Mouse (Mus musculus): ENCODE results near the gene B4galnt3. TPM values are rescaled to one million over a fixed set of nuclear protein-coding genes. Genes with fewer than 3 reads are reported as not detected.

Gene B4galnt3
- 0.33 TPM for polyA plus RNA-seq (2012; fragmentation: generic; extraction: Trizol)
- long read RNA-seq, experiment 1 = 0 reads
- long read RNA-seq, experiment 2 = 0 reads

DNA sequence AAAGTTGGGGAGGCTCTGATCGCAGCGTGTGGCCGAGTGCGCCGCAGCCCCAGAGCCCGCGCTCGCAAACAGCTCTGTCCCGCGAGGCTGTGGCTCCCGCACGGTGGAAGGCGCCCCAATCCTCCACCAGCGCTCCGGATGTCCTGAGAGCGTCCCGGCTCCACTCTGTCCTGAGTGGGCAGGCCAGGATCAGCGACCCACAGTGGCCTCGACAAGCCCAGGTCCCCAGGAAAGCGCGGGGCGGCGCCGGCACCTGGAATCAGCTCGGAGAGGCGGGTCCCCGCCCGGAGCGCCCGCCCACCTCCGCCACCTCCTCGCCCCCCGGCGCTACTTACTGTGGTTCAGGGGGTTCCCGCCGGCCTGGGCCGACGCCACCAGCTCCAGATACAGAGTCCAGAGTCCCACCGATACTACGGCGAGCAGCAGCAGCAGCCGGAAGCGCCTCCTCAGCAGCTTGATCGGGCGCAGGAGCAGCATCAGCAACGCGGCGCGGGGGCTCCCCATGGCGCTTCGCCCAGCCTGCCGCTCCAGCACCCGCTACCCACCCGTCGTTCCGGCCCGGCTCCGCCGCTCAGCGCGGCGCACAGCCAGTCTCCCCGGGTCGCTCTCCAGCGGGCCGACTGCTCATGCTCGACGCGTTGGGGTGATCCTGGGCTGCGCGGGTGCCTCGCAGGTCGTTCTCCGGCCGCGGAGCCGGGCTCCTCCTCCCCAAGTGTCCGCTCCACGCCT, at the start of gene B4galnt3, which contains the start of gene D330020A13Rik:
TSS of gene B4galnt3 (minus strand) at position 504 of the 729 bp plus-strand sequence.
TSS of gene D330020A13Rik (plus strand) at position 309 of the 729 bp plus-strand sequence.
- Histone ChIP-seq H3ac (ENCODE audit: control insufficient read depth, insufficient read length, low read depth) (peak within 1 kb of the TSS; percentile 34), H3K4me3 (ENCODE audit: insufficient read depth, poor library complexity, severe bottlenecking) (no peak within 1 kb of the TSS), H3K79me3 (ENCODE audit: low read depth) (no peaks in the 10 kb centered on the region), H3K36me3 (ENCODE audit: control insufficient read depth, insufficient read depth) (no peaks in the 10 kb centered on the region), H3K27me3 (ENCODE audit: control insufficient read depth, insufficient read depth, insufficient read length) (peaks cover 18% of the 10 kb centered on the region), H3K79me2 (ENCODE audit: control insufficient read depth, insufficient read depth) (no peaks in the 10 kb centered on the region)
- TF ChIP-seq USF1 (IDR thresholded peaks at IDR 0.05; ENCODE audit: low read depth) (no peak), CTCF (IDR thresholded peaks at IDR 0.05; ENCODE audit: control insufficient read depth, insufficient read depth, insufficient read length) (no peak), CEBPB (IDR thresholded peaks at IDR 0.05; ENCODE audit: low read depth) (no peak), MYOD1 (IDR thresholded peaks at IDR 0.05; ENCODE audit: control insufficient read depth, insufficient read length, low read depth) (no peak), MAX (IDR thresholded peaks at IDR 0.05) (no peak), MYOG (IDR thresholded peaks at IDR 0.05; ENCODE audit: control insufficient read depth, extremely low read depth, insufficient read length) (no peak), FOSL1 (IDR thresholded peaks at IDR 0.05; ENCODE audit: insufficient read depth, low read length, poor library complexity, severe bottlenecking) (no peak)

- peaks cover 46% of the 10 kb centered on the region for H3K36me3 ChIP-seq (ENCODE audit: control insufficient read depth, insufficient read depth)
Measured at GRCm38 (mm10) chr6:120343992-120344391, 49.6 kb upstream of the B4galnt3 start.

GRCm38 (mm10) chr6:120332351-120332750, 38.0 kb upstream of the B4galnt3 start:
- Histone ChIP-seq H3K36me3 (ENCODE audit: control insufficient read depth, insufficient read depth) (peaks cover 54% of the 10 kb centered on the region), H3K27me3 (ENCODE audit: control insufficient read depth, insufficient read depth, insufficient read length) (no peaks in the 10 kb centered on the region)

More at GRCm38 (mm10) chr6:120343992-120344391, 49.6 kb upstream of the B4galnt3 start:
- Histone ChIP-seq H3K27me3 (ENCODE audit: control insufficient read depth, insufficient read depth, insufficient read length) (no peaks in the 10 kb centered on the region), H3ac (ENCODE audit: control insufficient read depth, insufficient read length, low read depth) (no peak overlapping the region), H3K79me2 (ENCODE audit: control insufficient read depth, insufficient read depth) (no peaks in the 10 kb centered on the region), H3K4me3 (ENCODE audit: insufficient read depth, poor library complexity, severe bottlenecking) (no peak overlapping the region), H3K79me3 (ENCODE audit: low read depth) (no peaks in the 10 kb centered on the region)
- TF ChIP-seq FOSL1 (IDR thresholded peaks at IDR 0.05; ENCODE audit: insufficient read depth, low read length, poor library complexity, severe bottlenecking) (no peak), CTCF (IDR thresholded peaks at IDR 0.05; ENCODE audit: control insufficient read depth, insufficient read depth, insufficient read length) (no peak), MAX (IDR thresholded peaks at IDR 0.05) (no peak), MYOG (IDR thresholded peaks at IDR 0.05; ENCODE audit: control insufficient read depth, extremely low read depth, insufficient read length) (no peak), MYOD1 (IDR thresholded peaks at IDR 0.05; ENCODE audit: control insufficient read depth, insufficient read length, low read depth) (no peak), CEBPB (IDR thresholded peaks at IDR 0.05; ENCODE audit: low read depth) (no peak), USF1 (IDR thresholded peaks at IDR 0.05; ENCODE audit: low read depth) (no peak)

GRCm38 (mm10) chr6:120324295-120324927, 30.1 kb upstream of the B4galnt3 start:
- no peaks in the 10 kb centered on the region for H3K27me3 ChIP-seq (ENCODE audit: control insufficient read depth, insufficient read depth, insufficient read length)
- H3K4me3 ChIP-seq (ENCODE audit: insufficient read depth, poor library complexity, severe bottlenecking) = no peak overlapping the region
- no peak for TF ChIP-seq FOSL1 (IDR thresholded peaks at IDR 0.05; ENCODE audit: insufficient read depth, low read length, poor library complexity, severe bottlenecking)
- no peak for TF ChIP-seq MYOG (IDR thresholded peaks at IDR 0.05; ENCODE audit: control insufficient read depth, extremely low read depth, insufficient read length)
- TF ChIP-seq USF1 (IDR thresholded peaks at IDR 0.05; ENCODE audit: low read depth) = no peak
- peak; percentile 54 for TF ChIP-seq CTCF (IDR thresholded peaks at IDR 0.05; ENCODE audit: control insufficient read depth, insufficient read depth, insufficient read length)
- TF ChIP-seq CEBPB (IDR thresholded peaks at IDR 0.05; ENCODE audit: low read depth) = no peak

More at GRCm38 (mm10) chr6:120332351-120332750, 38.0 kb upstream of the B4galnt3 start:
- Histone ChIP-seq H3K79me3 (ENCODE audit: low read depth) (no peaks in the 10 kb centered on the region), H3ac (ENCODE audit: control insufficient read depth, insufficient read length, low read depth) (no peak overlapping the region), H3K79me2 (ENCODE audit: control insufficient read depth, insufficient read depth) (no peaks in the 10 kb centered on the region), H3K4me3 (ENCODE audit: insufficient read depth, poor library complexity, severe bottlenecking) (no peak overlapping the region)
- TF ChIP-seq CTCF (IDR thresholded peaks at IDR 0.05; ENCODE audit: control insufficient read depth, insufficient read depth, insufficient read length) = no peak
- TF ChIP-seq MAX (IDR thresholded peaks at IDR 0.05) = no peak
- no peak for TF ChIP-seq USF1 (IDR thresholded peaks at IDR 0.05; ENCODE audit: low read depth)
- no peak for TF ChIP-seq MYOD1 (IDR thresholded peaks at IDR 0.05; ENCODE audit: control insufficient read depth, insufficient read length, low read depth)
- no peak for TF ChIP-seq CEBPB (IDR thresholded peaks at IDR 0.05; ENCODE audit: low read depth)
- TF ChIP-seq FOSL1 (IDR thresholded peaks at IDR 0.05; ENCODE audit: insufficient read depth, low read length, poor library complexity, severe bottlenecking) = no peak
- TF ChIP-seq MYOG (IDR thresholded peaks at IDR 0.05; ENCODE audit: control insufficient read depth, extremely low read depth, insufficient read length) = no peak

DNA sequence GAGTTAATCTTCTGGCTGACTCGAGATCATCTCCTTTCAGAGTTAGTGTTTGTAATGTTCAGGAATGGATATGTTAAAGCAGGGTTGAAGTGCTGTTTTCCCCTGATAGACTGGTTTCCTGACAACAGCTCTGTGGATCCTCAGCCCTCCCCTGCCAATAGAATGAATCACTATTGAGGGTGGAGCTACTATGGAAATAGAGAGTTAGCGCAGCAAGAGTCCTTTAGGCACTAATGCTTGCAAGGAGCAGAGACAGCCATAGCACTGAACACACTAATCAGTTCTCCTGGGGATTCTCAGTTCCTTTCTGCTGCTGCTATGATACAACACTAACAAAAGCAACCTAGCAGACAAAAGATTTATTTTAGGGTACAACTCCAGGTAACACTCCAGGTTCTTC, 26.0 kb upstream of the B4galnt3 start:
- Histone ChIP-seq H3K79me3 (ENCODE audit: low read depth) (no peaks in the 10 kb centered on the region), H3K27me3 (ENCODE audit: control insufficient read depth, insufficient read depth, insufficient read length) (no peaks in the 10 kb centered on the region)

More at GRCm38 (mm10) chr6:120324295-120324927, 30.1 kb upstream of the B4galnt3 start:
- H3K79me2 ChIP-seq (ENCODE audit: control insufficient read depth, insufficient read depth) = no peaks in the 10 kb centered on the region
- H3K79me3 ChIP-seq (ENCODE audit: low read depth) = no peaks in the 10 kb centered on the region
- H3K36me3 ChIP-seq (ENCODE audit: control insufficient read depth, insufficient read depth) = peaks cover 24% of the 10 kb centered on the region
- no peak overlapping the region for H3ac ChIP-seq (ENCODE audit: control insufficient read depth, insufficient read length, low read depth)

More for the DNA sequence above, 26.0 kb upstream of the B4galnt3 start:
- no peak for TF ChIP-seq FOSL1 (IDR thresholded peaks at IDR 0.05; ENCODE audit: insufficient read depth, low read length, poor library complexity, severe bottlenecking)
- no peak for TF ChIP-seq MYOG (IDR thresholded peaks at IDR 0.05; ENCODE audit: control insufficient read depth, extremely low read depth, insufficient read length)
- no peak for TF ChIP-seq MAX (IDR thresholded peaks at IDR 0.05)
- no peak for TF ChIP-seq USF1 (IDR thresholded peaks at IDR 0.05; ENCODE audit: low read depth)
- no peak for TF ChIP-seq CEBPB (IDR thresholded peaks at IDR 0.05; ENCODE audit: low read depth)
- TF ChIP-seq MYOD1 (IDR thresholded peaks at IDR 0.05; ENCODE audit: control insufficient read depth, insufficient read length, low read depth) = no peak
- no peak for TF ChIP-seq CTCF (IDR thresholded peaks at IDR 0.05; ENCODE audit: control insufficient read depth, insufficient read depth, insufficient read length)
- no peak overlapping the region for H3ac ChIP-seq (ENCODE audit: control insufficient read depth, insufficient read length, low read depth)
- H3K79me2 ChIP-seq (ENCODE audit: control insufficient read depth, insufficient read depth) = no peaks in the 10 kb centered on the region
- peaks cover 10% of the 10 kb centered on the region for H3K36me3 ChIP-seq (ENCODE audit: control insufficient read depth, insufficient read depth)
- no peak overlapping the region for H3K4me3 ChIP-seq (ENCODE audit: insufficient read depth, poor library complexity, severe bottlenecking)

All from C2C12 (cell line).